Mouse (Mus musculus) liver, adult (tissue): ENCODE measurements around the gene Lmf1.

Experiments
- GATA4 ChIP-seq: IDR thresholded peaks from 2 replicates; pipeline ENCODE4 v1.6.1; 2014; ENCODE audit warnings: mild to moderate bottlenecking, low read length; ENCODE audit not compliant: insufficient replicate concordance

The Lmf1 gene

GRCm38 (mm10) chr17:25677969-25678368, 99.1 kb downstream of the Lmf1 start:
- TF ChIP-seq GATA4, result no peak

- no peak for TF ChIP-seq GATA4
Measured at GRCm38 (mm10) chr17:25679818-25680217, 100.9 kb downstream of the Lmf1 start.

GRCm38 (mm10) chr17:25681636-25682035, 102.8 kb downstream of the Lmf1 start:
- no peak for TF ChIP-seq GATA4

GRCm38 (mm10) chr17:25686323-25686722, 107.4 kb downstream of the Lmf1 start:
- TF ChIP-seq GATA4, result no peak

- no peak for TF ChIP-seq GATA4
Measured at GRCm38 (mm10) chr17:25688922-25689321, 110.0 kb downstream of the Lmf1 start.

- TF ChIP-seq GATA4, result no peak
Measured at GRCm38 (mm10) chr17:25696263-25696662, 117.4 kb downstream of the Lmf1 start.

GRCm38 (mm10) chr17:25698446-25698845, 119.6 kb downstream of the Lmf1 start:
- no peak for TF ChIP-seq GATA4

- TF ChIP-seq GATA4, result no peak
Measured at GRCm38 (mm10) chr17:25700863-25701496, 122.1 kb downstream of the Lmf1 start.

- TF ChIP-seq GATA4, result no peak
Measured at GRCm38 (mm10) chr17:25709994-25710393, 131.1 kb downstream of the Lmf1 start.

- no peak for TF ChIP-seq GATA4
Measured at GRCm38 (mm10) chr17:25711136-25711535, 132.3 kb downstream of the Lmf1 start.
